Mouse (Mus musculus) liver (tissue): ENCODE measurements around the gene Gm20828.
"Not testable (repeated sequence)": the region's sequence is repeated elsewhere in the genome, so short reads cannot be mapped to it uniquely, and the experiment has no call there.

Source experiments
- DNase-seq: peaks from one replicate; pipeline ENCODE4 v3.0.0-alpha.2; 2020; ENCODE audit warnings: mixed read lengths

Gm20828 gene

GRCm38 (mm10) chrY:11199274-11199673 lies at the start of gene Gm20828:
Gene Gm20828 (minus strand): TSS chrY:11199374.
- not testable (repeated sequence) for DNase-seq
